Mouse (Mus musculus): ENCODE results near the gene Sfxn5.

The Sfxn5 gene

DNA sequence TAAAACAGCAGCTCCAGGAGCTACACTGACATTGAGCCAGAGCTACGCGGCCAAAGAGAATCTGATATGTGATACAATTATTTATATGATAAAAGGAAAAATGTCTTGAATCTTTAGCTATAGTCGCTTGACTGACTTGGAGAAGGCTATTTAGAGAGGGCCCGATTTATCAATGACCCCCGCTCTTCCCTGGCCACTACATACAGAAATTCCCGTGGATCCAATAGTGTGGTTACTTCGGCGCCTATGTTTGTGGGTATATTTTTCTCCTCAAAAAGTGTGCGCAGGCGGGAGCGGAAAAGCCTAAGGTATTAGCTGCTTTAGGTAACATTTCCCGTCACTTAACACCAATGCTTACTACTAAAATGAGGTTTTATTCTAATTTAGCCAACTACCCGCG is 143.9 kb downstream of the Sfxn5 start:
- DNase-seq, result no peak

DNA sequence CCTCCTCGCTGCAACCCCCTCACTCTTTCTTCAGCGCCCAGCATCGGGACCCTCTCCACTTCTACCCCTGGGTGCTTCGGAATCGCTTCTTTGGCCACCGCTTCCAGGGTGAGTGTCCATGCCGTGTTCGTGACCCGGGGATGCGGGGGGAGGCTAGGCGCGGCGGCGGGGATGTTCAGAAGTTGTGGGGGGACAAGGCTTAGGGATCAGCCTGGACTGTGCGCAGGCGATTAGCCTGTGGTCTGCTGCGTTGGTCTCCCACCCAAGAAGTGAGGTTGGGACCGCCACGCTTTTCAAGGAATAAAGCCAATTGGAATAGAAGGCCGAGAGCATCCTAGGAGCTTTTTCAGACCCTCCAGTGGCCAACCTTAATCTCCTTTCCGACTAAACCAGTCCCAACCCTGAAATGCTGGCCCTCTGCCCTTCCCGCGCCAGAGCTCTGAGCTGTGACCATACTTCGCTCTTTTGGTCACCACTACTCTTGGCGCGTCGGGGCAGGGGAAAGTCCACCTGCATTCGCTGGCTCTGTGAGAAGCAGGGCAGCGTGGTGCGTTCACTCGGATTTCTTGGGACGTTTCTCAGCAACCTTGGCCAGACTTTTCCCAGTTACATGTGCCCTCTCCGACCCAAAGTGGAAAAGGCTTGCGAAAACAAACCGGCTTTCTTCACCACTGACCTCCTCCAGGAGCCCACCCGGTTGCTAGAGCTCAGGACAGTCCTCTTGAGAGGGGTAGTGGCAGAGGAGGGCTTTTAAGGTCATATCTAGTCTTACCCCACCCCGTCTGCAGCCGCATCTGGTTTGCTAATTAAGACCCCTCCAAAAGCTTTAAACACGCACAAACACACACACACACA is 144.7 kb downstream of the Sfxn5 start:
- DNase-seq, result no peak

DNA sequence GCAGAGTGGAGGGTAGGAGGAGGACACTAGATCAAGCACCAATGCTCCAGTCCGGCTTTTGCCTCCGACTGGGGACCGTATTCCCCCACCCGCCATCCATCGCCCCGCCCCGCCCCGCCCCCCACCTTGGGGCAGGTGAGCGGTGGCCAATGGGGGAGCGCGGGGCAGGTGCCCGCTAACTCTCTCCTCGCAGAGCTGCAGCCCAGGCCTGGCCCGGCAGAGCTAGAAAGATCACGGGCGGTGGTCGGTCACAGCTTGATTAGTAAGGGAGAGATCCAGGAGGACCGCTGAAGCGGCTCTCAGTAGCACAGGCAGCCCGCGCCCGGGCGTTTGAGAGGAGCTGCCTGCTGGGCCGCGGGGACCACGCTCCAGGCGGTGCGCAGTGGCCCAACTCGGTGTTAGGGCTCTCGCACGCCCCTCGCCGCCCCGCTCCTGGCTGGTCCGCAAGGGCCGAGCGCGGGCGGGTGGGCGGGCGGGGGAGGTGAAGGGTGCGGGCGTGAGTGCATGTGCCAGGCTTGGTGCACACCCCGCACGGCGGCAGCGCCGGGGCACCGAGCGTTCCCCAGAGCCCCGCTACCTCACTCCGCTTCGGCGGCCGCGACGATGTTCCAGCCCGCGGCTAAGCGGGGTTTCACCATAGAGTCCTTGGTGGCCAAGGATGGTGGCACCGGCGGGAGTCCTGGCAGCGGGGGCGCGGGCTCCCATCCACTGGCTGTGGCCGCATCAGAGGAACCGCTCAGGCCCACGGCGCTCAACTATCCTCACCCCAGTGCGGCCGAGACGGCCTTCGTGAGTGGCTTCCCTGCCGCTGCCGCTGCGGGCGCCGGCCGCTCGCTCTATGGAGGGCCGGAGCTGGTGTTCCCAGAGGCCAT is 145.6 kb downstream of the Sfxn5 start, which contains the start of gene Emx1:
TSS of gene Emx1 (plus strand) at position 99 of the 872 bp plus-strand sequence.
- DNase-seq, result peak; percentile 25 to 56

DNA sequence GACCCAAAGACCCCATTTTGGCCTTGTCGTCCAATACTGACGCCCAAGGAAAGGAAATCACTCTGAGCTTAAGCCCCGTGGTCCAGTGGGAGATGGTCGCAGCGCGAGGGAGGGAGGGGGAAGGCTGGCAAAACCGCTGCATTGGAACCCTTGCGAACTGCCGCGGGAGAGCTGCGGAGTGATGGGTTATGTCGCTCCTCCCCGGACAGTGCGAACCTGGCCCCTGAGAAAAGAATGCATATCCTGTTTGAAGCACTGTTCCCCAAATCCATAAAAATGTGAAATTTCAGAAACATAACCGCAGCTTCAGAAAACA is 146.5 kb downstream of the Sfxn5 start:
- DNase-seq, result no peak

DNA sequence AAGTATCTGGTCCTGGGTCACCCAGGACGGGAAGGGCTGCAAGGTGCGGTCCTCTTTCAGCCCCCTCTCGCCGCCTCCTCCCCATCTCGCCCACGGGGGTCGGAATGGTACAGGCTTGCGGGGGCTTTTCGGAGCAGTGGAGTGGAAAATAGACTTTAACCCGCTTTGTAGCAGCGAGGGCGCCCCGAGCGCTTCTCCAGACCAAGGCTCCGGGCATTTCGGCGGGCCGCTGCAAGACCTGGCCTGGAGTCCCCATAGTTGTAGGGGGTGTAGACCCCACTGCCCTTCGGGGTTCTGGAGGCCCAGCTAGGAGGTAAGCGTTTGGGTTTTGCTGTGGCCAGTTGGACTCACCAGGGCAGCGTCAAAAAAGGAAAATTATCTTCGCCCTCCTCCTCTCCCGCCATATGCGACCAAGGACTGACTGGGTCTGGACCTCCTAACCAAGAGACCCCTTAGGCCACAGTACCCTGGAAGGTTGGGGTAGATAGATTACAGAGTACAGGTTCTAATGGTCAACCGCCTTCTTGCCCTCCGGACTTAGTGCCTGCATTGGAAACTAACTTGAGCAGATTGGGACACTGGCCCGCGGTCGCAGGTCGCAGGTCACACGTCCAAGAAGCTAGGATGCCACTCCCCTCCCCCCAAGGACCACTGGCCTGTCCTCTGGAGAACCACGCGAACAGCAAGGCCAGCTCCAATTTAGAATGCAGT is 147.0 kb downstream of the Sfxn5 start:
- DNase-seq, result no peak

DNA sequence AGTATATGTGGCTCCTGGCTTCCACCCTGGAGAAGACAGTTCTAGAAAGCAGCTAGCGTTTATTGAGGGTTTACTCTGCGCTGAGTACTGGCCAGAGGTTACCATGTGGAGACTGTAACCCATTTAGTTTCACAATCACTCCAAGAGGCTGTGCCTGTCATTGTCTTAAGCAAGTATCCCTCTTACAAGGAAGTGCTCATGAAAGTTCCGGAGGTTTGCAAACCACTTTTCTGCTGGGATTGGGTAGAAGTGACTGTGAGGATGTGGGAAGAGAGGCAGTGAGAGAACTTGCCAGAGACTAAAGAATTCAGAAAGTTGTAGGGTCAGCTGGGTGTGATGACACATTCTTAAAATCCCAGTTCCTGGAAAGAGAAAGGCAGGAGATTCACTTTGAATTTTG is 149.3 kb downstream of the Sfxn5 start:
- no peak for DNase-seq

DNA sequence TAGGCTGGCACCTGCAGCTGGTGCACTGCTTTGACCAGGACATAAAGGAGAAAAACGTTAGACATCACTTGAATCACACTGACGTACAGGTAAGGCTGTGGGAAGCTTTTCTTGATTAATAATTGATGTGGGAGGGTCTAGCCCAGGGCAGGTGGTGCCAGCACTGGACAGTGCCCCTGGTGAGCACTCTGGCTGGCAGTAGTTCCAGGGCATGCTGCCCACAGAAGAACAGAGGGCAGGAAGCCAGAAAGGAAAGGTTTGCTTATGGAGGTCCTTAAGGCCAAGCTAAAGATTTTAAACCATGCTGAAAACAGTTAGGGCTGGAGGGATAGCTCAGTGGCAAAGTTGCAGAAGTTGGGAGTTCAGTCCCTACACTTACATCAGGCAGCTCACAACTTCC is 153.2 kb downstream of the Sfxn5 start:
- DNase-seq, result no peak

DNA sequence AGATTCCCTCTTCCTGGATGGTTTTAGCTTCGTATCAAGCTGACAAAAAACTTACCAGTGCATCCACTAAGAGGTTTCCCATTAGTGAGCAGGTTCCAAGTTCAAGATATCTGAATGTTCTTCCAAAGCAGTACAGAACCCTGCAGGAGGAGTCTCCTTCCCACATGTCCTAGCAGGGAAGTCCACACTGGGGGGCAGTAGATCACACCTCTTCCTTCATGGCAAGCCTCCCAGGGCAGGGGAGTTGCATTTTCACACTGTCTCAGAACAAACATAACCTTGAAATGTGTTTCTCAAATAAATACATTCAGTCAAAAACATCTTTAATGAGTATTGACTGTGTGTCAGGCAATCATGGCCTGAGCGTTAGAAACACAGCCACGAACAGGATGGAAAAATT is 153.7 kb downstream of the Sfxn5 start:
- no peak for DNase-seq

DNA sequence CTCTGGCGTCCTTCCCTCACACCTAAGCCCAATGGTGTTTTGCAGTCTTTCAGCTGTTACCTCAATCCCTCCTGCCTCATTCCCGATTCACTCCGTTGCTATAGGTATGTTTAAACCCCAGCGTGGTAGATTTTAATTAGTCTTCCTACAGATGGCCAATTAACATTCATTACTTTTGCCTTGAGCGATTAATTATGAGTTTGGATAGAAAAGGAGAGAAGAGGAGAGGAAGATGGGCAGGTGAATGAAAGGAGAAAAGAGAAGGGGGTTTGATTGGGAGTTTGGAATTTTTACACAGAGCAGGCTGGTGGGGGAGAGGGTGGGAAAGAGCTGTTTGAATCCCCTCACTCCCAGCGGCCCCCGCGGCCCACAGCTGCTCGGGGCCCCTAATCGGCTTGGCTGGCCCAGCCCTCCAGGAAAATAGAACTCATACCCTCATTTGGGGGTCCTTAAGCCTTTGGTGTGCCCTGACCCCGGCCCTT is 167.7 kb downstream of the Sfxn5 start:
- no peak for DNase-seq
